Mouse (Mus musculus) ZHBTc4 (cell line): ENCODE measurements around the gene R3hdm2.

ENCODE experiments used
- DNase-seq: peaks from one replicate; pipeline ENCODE4 v3.0.0-alpha.2; 2011; ENCODE audit warnings: low read depth, low spot score

The R3hdm2 gene

GRCm38 (mm10) chr10:127422047-127422446, 41.9 kb downstream of the R3hdm2 start:
- no peak for DNase-seq

GRCm38 (mm10) chr10:127425794-127426193, 45.7 kb downstream of the R3hdm2 start:
- DNase-seq = no peak

GRCm38 (mm10) chr10:127426670-127427069, 46.5 kb downstream of the R3hdm2 start:
- peak; percentile 74 for DNase-seq

- DNase-seq = no peak
These were observed 47.0 kb downstream of the R3hdm2 start for GRCm38 (mm10) chr10:127427107-127427506.

GRCm38 (mm10) chr10:127427987-127428386, 47.9 kb downstream of the R3hdm2 start:
- DNase-seq = no peak

GRCm38 (mm10) chr10:127429538-127429937, 49.4 kb downstream of the R3hdm2 start:
- DNase-seq = no peak

- no peak for DNase-seq
These were observed 52.3 kb downstream of the R3hdm2 start for GRCm38 (mm10) chr10:127432466-127432865.

GRCm38 (mm10) chr10:127437354-127438113, 57.4 kb downstream of the R3hdm2 start:
- DNase-seq = no peak

GRCm38 (mm10) chr10:127453701-127454100, 73.6 kb downstream of the R3hdm2 start:
- peak; percentile 60 for DNase-seq

GRCm38 (mm10) chr10:127462411-127463096, 82.4 kb downstream of the R3hdm2 start:
- no peak for DNase-seq

- no peak for DNase-seq
These were observed 91.3 kb downstream of the R3hdm2 start for GRCm38 (mm10) chr10:127471281-127471988.

GRCm38 (mm10) chr10:127472722-127473121, 92.6 kb downstream of the R3hdm2 start:
- no peak for DNase-seq

GRCm38 (mm10) chr10:127475175-127475574, 95.0 kb downstream of the R3hdm2 start:
- no peak for DNase-seq

- no peak for DNase-seq
These were observed 96.4 kb downstream of the R3hdm2 start for GRCm38 (mm10) chr10:127476541-127476940.

- DNase-seq = no peak
These were observed 97.2 kb downstream of the R3hdm2 start for GRCm38 (mm10) chr10:127477301-127477700.

- DNase-seq = peak; percentile 46
These were observed 99.0 kb downstream of the R3hdm2 start for GRCm38 (mm10) chr10:127479131-127479530.

- DNase-seq = peak; percentile 16
These were observed 101.0 kb downstream of the R3hdm2 start for GRCm38 (mm10) chr10:127480833-127481813.

- DNase-seq = no peak
These were observed 105.1 kb downstream of the R3hdm2 start for GRCm38 (mm10) chr10:127485235-127485634.

- DNase-seq = no peak
These were observed 108.7 kb downstream of the R3hdm2 start for GRCm38 (mm10) chr10:127488856-127489255.

- no peak for DNase-seq
These were observed 110.3 kb downstream of the R3hdm2 start for GRCm38 (mm10) chr10:127490160-127491127.
